Mouse (Mus musculus): ENCODE results near the gene Tpp2.
A peak's percentile ranks its signal among the peaks of the same experiment; 100 is the strongest.

- peak; percentile 10 to 53 (median 39); a peak in 4 of 6 replicates for TF ChIP-seq CTCF (IDR thresholded peaks at IDR 0.05 in 2 of 3, conservative IDR thresholded peaks at IDR 0.05 in 1 of 3; ENCODE audit: control insufficient read depth in 1 of 3, insufficient read depth in 1 of 3, low read depth in 2 of 3, low read length in 3 of 3, poor library complexity in 1 of 3, severe bottlenecking in 1 of 3)
- TF ChIP-seq HCFC1 (IDR thresholded peaks at IDR 0.05; ENCODE audit: low read depth, low read length): no peak
- no peak for TF ChIP-seq EP300 (IDR thresholded peaks at IDR 0.05; ENCODE audit: low read depth in 1 of 2, low read length in 2 of 2)
- TF ChIP-seq ETS1 (IDR thresholded peaks at IDR 0.05; ENCODE audit: low read depth, low read length): no peak
- TF ChIP-seq KAT2A (conservative IDR thresholded peaks at IDR 0.05; ENCODE audit: low read depth, low read length): no peak
- TF ChIP-seq ZNF384 (IDR thresholded peaks at IDR 0.05; ENCODE audit: low read depth, low read length): no peak
Measured at GRCm38 (mm10) chr1:43966756-43967155, 33.3 kb downstream of the Tpp2 start.

Data from MEL (cell line).